14 mouse cellular contexts compared by ENCODE assay signal in the genomic region with DNA sequence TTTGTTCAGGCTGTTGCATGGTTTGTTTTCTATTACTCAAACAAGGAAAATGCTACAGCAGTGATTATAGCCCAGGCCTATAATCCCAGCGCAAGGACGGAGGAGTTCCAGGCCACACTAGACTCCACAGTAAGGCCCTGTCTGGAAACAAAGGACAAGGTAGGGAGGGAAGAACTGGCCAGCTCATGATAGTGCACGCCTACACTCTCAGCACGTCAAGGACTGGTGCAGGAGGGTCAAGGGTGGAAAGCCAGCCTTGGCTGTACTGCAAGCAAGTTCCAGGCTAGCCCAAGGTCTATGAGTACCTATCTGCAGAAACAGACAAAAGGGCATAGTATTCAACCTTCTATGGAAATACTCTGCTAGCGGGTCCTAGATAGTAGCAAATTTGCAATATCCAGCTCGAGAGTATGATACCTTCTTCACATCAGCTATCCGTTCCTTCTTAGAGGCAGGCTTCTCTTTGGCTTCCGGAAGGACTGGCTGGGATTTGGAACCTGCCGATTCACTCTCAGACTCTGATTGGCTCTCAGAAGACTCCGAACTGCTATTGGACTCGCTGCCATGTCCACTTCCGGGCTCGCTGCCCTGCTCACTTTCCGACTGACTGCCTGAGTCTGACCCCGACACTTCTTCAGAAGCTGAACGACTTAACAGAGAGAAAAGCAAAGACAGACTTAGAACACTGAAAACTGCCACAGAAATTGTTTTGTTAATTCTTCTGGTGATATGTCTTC. TPM values are rescaled to one million over a fixed set of nuclear protein-coding genes. Genes with fewer than 3 reads are reported as not detected.
A peak's percentile ranks its signal among the peaks of the same experiment; 100 is the strongest.
DNase-seq lines count a peak whose midpoint lies in the region; ATAC-seq and TF ChIP-seq lines count a peak whose summit lies in the region.
"Had no signal": no experiment of that assay in that cellular context is flagged by ENCODE, and none has a peak within 500 bp of the region (broad histone marks: within the 10 kb centered on the region; RNA-seq: fewer than 3 reads in every experiment).

No protein-coding gene starts in this region.

- no peaks in the 10 kb centered on the region for H3K27me3 ChIP-seq in hindbrain, embryonic 15.5 days
- no peaks in the 10 kb centered on the region for H3K27me3 ChIP-seq in hindbrain, embryonic 14.5 days (ENCODE audit: control insufficient read depth, insufficient read depth, low read length)
- H3K27me3 ChIP-seq in CH12.LX (replicated peaks): no peaks in the 10 kb centered on the region
- H3K27me3 ChIP-seq in liver, embryonic 14.5 days (ENCODE audit: control insufficient read depth, insufficient read depth, low read length): no peaks in the 10 kb centered on the region
- H3K27me3 ChIP-seq: heart, embryonic 12.5 days; hindbrain, embryonic 12.5 days had no signal

- H3K4me1 ChIP-seq in hindbrain, embryonic 15.5 days (replicated peaks): peaks cover 19% of the 10 kb centered on the region
- H3K4me1 ChIP-seq in hindbrain, embryonic 14.5 days (replicated peaks; ENCODE audit: control insufficient read depth, insufficient read depth, low read length): peaks cover 4% of the 10 kb centered on the region; the same call in 1 of the 2 replicates
- peaks cover 9 to 43% of the 10 kb centered on the region in 2 experiments for H3K4me1 ChIP-seq in CH12.LX (ENCODE audit: control insufficient read depth in 1 of 2, insufficient read depth in 2 of 2)
- H3K4me1 ChIP-seq in liver, embryonic 14.5 days (replicated peaks; ENCODE audit: control insufficient read depth in 2 of 2, insufficient read depth in 2 of 2, low read length in 1 of 2): peaks cover 20 to 30% of the 10 kb centered on the region in 2 experiments

- H3K9me3 ChIP-seq in hindbrain, embryonic 15.5 days: no peaks in the 10 kb centered on the region
- H3K9me3 ChIP-seq in hindbrain, embryonic 14.5 days (ENCODE audit: control insufficient read depth, low read length): no peaks in the 10 kb centered on the region
- no peaks in the 10 kb centered on the region for H3K9me3 ChIP-seq in CH12.LX (replicated peaks; ENCODE audit: low read length)
- no peaks in the 10 kb centered on the region for H3K9me3 ChIP-seq in liver, embryonic 14.5 days (ENCODE audit: control insufficient read depth, low read length)
- H3K9me3 ChIP-seq: heart, embryonic 12.5 days; hindbrain, embryonic 12.5 days had no signal

- dilution Hi-C loops in CH12.LX (cut with MboI; ENCODE audit: extremely low pct_ligation_motif_present, extremely low pct_unique_long_range_greater_than_20kb, low sequenced_read_pairs): no loop called here

- no peak for TF ChIP-seq EP300 in CH12.LX (IDR thresholded peaks at IDR 0.05; ENCODE audit: low read length)
- no peak for TF ChIP-seq EP300 in liver, embryonic 14.5 days (IDR thresholded peaks at IDR 0.05; ENCODE audit: low read depth)

- 0 out of 2 replicates have a peak, but pooled peaks have one; percentile 19 for TF ChIP-seq POLR2A in CH12.LX (IDR thresholded peaks at IDR 0.05; ENCODE audit: low read depth, low read length)

- 0 out of 2 replicates have a peak, but pooled peaks have one; percentile 33 for ATAC-seq in hindbrain, embryonic 15.5 days (ENCODE audit: low FRiP score, low read depth)
- ATAC-seq in hindbrain, embryonic 14.5 days (ENCODE audit: low FRiP score): no peak
- ATAC-seq in liver, embryonic 14.5 days (ENCODE audit: insufficient read depth): no peak
- no peak for ATAC-seq in megakaryocyte progenitor cell, adult 5-6 weeks (replicated peaks; ENCODE audit: poor library complexity)

- H3K79me2 ChIP-seq in CH12.LX (replicated peaks; ENCODE audit: control insufficient read depth, extremely low read depth, insufficient read depth, poor library complexity, severe bottlenecking): peaks cover 70% of the 10 kb centered on the region

- in situ Hi-C loops in CH12.LX (cut with MboI; ENCODE audit: low pct_ligation_motif_present, low pct_unique_long_range_greater_than_20kb, low sequenced_read_pairs): no loop called here

- no peak overlapping the region for H3K4me2 ChIP-seq in hindbrain, embryonic 15.5 days
- no peak overlapping the region for H3K4me2 ChIP-seq in hindbrain, embryonic 14.5 days (replicated peaks)
- no peak overlapping the region for H3K4me2 ChIP-seq in CH12.LX (ENCODE audit: insufficient read depth, low read depth, poor library complexity, severe bottlenecking)
- no peak overlapping the region for H3K4me2 ChIP-seq in liver, embryonic 14.5 days (ENCODE audit: low read depth)
- H3K4me2 ChIP-seq: heart, embryonic 12.5 days; hindbrain, embryonic 12.5 days had no signal

- no peak overlapping the region for H3K27ac ChIP-seq in hindbrain, embryonic 15.5 days (replicated peaks)
- H3K27ac ChIP-seq in hindbrain, embryonic 14.5 days: no peak overlapping the region
- no peak overlapping the region for H3K27ac ChIP-seq in CH12.LX (ENCODE audit: insufficient read depth, low read depth)
- H3K27ac ChIP-seq in liver, embryonic 14.5 days: peak overlapping the region; percentile 56
- H3K27ac ChIP-seq: hindbrain, embryonic 12.5 days had no signal

- no peak overlapping the region for H3K9ac ChIP-seq in hindbrain, embryonic 15.5 days
- H3K9ac ChIP-seq in hindbrain, embryonic 14.5 days: no peak overlapping the region
- H3K9ac ChIP-seq in CH12.LX (ENCODE audit: insufficient read depth, low read depth): no peak overlapping the region
- H3K9ac ChIP-seq in liver, embryonic 14.5 days (replicated peaks): no peak overlapping the region
- H3K9ac ChIP-seq: heart, embryonic 12.5 days; hindbrain, embryonic 12.5 days had no signal

- no peak for TF ChIP-seq CTCF in CH12.LX (conservative IDR thresholded peaks at IDR 0.05 in 1 of 2, IDR thresholded peaks at IDR 0.05 in 1 of 2; ENCODE audit: low read depth in 2 of 2, low read length in 2 of 2)
- TF ChIP-seq CTCF in liver, embryonic 14.5 days (IDR thresholded peaks at IDR 0.05; ENCODE audit: low read depth): no peak

- no peak for TF ChIP-seq RAD21 in CH12.LX (IDR thresholded peaks at IDR 0.05; ENCODE audit: low read depth, low read length)

- peak; percentile 36 to 37 for DNase-seq in cerebellum, postnatal 10 days
- no peak for DNase-seq in cerebellum, adult 11 months
- DNase-seq in hindbrain, embryonic 14.5 days (ENCODE audit: low spot score): no peak
- no peak for DNase-seq in CH12.LX (ENCODE audit: extremely low read depth)
- DNase-seq in liver, embryonic 14.5 days (ENCODE audit: low read depth in 3 of 3, low spot score in 3 of 3): no peak
- no peak for DNase-seq in thymus, postnatal 4 days
- DNase-seq: cerebellum, postnatal 36 days; kidney, adult 8-10 months; lung, adult 18-20 months; thymus, adult 18-20 months had no signal

- H3K4me3 ChIP-seq in hindbrain, embryonic 15.5 days: no peak overlapping the region
- H3K4me3 ChIP-seq in hindbrain, embryonic 14.5 days (replicated peaks; ENCODE audit: low read length): no peak overlapping the region
- H3K4me3 ChIP-seq in CH12.LX (replicated peaks in 1 of 3; ENCODE audit: low read depth in 2 of 3, low read length in 2 of 3, poor library complexity in 1 of 3): no peak overlapping the region
- H3K4me3 ChIP-seq in liver, embryonic 14.5 days (ENCODE audit: insufficient read depth in 1 of 2, low read depth in 2 of 2, low read length in 2 of 2): no peak overlapping the region
- H3K4me3 ChIP-seq: heart, embryonic 12.5 days; hindbrain, embryonic 12.5 days had no signal

- WGBS in hindbrain, embryonic 15.5 days: 92% methylated on average over 16 of the region's 16 CpGs
- WGBS in hindbrain, embryonic 14.5 days: 94% methylated on average over 16 of the region's 16 CpGs
- WGBS in liver, embryonic 14.5 days (ENCODE audit: insufficient replicate concordance): 85% methylated on average over 16 of the region's 16 CpGs

- H3K36me3 ChIP-seq in hindbrain, embryonic 15.5 days: peaks cover 23% of the 10 kb centered on the region
- peaks cover 48% of the 10 kb centered on the region for H3K36me3 ChIP-seq in hindbrain, embryonic 14.5 days (replicated peaks; ENCODE audit: control insufficient read depth, insufficient read depth)
- peaks cover 69 to 84% of the 10 kb centered on the region in 2 experiments for H3K36me3 ChIP-seq in CH12.LX (replicated peaks in 1 of 2; ENCODE audit: control insufficient read depth in 1 of 2, insufficient read depth in 1 of 2, low read length in 1 of 2)
- H3K36me3 ChIP-seq in liver, embryonic 14.5 days (replicated peaks; ENCODE audit: control insufficient read depth, insufficient read depth, low read depth): peaks cover 63% of the 10 kb centered on the region

TF ChIP-seq in CH12.LX, 34 proteins besides CTCF, POLR2A, EP300 and RAD21 (continues in another document):
- TF ChIP-seq MEF2A (IDR thresholded peaks at IDR 0.05; ENCODE audit: borderline replicate concordance, low read depth, low read length): no peak
- no peak for TF ChIP-seq MXI1 (IDR thresholded peaks at IDR 0.05; ENCODE audit: low read depth, low read length)
- TF ChIP-seq ZMIZ1 (IDR thresholded peaks at IDR 0.05; ENCODE audit: low read depth, low read length): no peak
- no peak for TF ChIP-seq CHD2 (IDR thresholded peaks at IDR 0.05; ENCODE audit: low read length)
- no peak for TF ChIP-seq TBP (conservative IDR thresholded peaks at IDR 0.05; ENCODE audit: low read depth, low read length)
- TF ChIP-seq ZC3H11A (IDR thresholded peaks at IDR 0.05; ENCODE audit: low read depth, low read length): no peak
- no peak for TF ChIP-seq PAX5 (IDR thresholded peaks at IDR 0.05; ENCODE audit: low read length)
- no peak for TF ChIP-seq E2F4 (IDR thresholded peaks at IDR 0.05; ENCODE audit: insufficient replicate concordance, low read depth, low read length)
- TF ChIP-seq NELFE (IDR thresholded peaks at IDR 0.05; ENCODE audit: low read depth, low read length): no peak
- no peak for TF ChIP-seq UBTF (IDR thresholded peaks at IDR 0.05; ENCODE audit: low read depth, low read length)
- no peak for TF ChIP-seq ZKSCAN1 (IDR thresholded peaks at IDR 0.05; ENCODE audit: borderline replicate concordance, low read depth, low read length)
- TF ChIP-seq SIN3A (IDR thresholded peaks at IDR 0.05; ENCODE audit: low read length): no peak
- no peak for TF ChIP-seq MAZ (IDR thresholded peaks at IDR 0.05; ENCODE audit: low read depth, low read length)
- no peak for TF ChIP-seq POLR2AphosphoS2 (IDR thresholded peaks at IDR 0.05; ENCODE audit: low read depth, low read length)
- TF ChIP-seq NRF1 (IDR thresholded peaks at IDR 0.05; ENCODE audit: low read depth, low read length): no peak
- no peak for TF ChIP-seq JUND (conservative IDR thresholded peaks at IDR 0.05; ENCODE audit: low read depth, low read length)

RNA-seq across cellular contexts. Expression of a gene that starts 22.4 kb away (rescaled TPM):
- 34.9 and 37.2 TPM in 2 replicates for polyA plus RNA-seq in hindbrain, embryonic 15.5 days (2015; fragmentation: Nextera tagmentation; extraction: Ambion mirVana)
- 35.6 and 42.3 TPM in 2 replicates for polyA plus RNA-seq in hindbrain, embryonic 14.5 days (2014; fragmentation: Nextera tagmentation; extraction: Ambion mirVana)
- total RNA-seq in CH12.LX (2012; rRNA removed) (21.4 and 30.9 TPM in 2 replicates), CH12.LX (2014; rRNA removed) (18.2 and 23.2 TPM in 2 replicates)
- 39.3 and 42.8 TPM in 2 replicates for polyA plus RNA-seq in CH12.LX (2012; ENCODE audit: insufficient read length, low read depth)
- 12.0 and 13.1 TPM in 2 replicates for polyA plus RNA-seq in liver, embryonic 14.5 days (2012; rRNA removed)
- polyA plus RNA-seq in liver, embryonic 14.5 days (2014; fragmentation: Nextera tagmentation; extraction: Ambion mirVana): 14.8 and 17.4 TPM in 2 replicates
- 46.8 and 54.3 TPM in 2 replicates for total RNA-seq in megakaryocyte progenitor cell, adult 5-6 weeks (2015)
- 82.2 and 117 TPM in 2 replicates for total RNA-seq in megakaryocyte progenitor cell, adult 5-6 weeks (2017)

Comparison
In these comparisons a context has a peak if more than half of its experiments do, and no peak if none do; other contexts are left out.
1. DNase-seq: peak in cerebellum, postnatal 10 days (2 of 2); none in cerebellum, adult 11 months (single experiment), hindbrain, embryonic 14.5 days (single experiment), CH12.LX (single experiment), liver, embryonic 14.5 days (0 of 3) and thymus, postnatal 4 days (single experiment).